Mouse (Mus musculus): ENCODE data around the gene Uqcc2.

Gene Uqcc2

DNA sequence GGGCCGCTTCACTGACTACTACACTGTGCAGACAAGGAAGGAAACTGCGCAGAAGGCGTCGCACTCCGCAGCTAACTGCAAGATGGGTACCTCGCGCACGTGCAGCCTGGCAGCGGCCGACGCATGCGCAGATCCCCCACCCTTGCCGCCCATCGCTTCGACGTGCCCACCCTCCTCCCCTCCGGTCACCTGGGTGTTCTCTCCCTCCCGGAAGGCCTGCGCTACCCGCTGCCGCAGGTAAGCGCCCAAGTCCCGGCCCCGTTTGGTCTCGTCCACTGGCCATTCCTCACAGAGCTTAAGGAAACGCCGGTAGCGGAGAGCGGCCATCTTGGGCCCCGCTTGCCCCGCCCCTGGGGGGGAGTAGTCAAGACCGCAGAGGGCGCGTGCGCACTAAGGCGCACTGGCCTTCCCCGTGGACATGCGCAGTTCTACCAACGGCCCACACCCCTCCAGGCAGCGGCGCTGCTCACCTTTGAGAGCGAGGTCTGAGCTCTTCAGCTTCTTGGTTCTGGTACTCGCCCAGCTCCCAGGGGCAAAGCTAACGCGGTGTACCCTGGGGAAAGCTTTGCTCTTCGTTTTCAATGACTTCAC, at the start of gene Uqcc2:
TSS of gene Uqcc2 (minus strand) at position 366 of the 591 bp plus-strand sequence.
- DNase-seq (ENCODE audit: low spot score), result peak; percentile 85

DNA sequence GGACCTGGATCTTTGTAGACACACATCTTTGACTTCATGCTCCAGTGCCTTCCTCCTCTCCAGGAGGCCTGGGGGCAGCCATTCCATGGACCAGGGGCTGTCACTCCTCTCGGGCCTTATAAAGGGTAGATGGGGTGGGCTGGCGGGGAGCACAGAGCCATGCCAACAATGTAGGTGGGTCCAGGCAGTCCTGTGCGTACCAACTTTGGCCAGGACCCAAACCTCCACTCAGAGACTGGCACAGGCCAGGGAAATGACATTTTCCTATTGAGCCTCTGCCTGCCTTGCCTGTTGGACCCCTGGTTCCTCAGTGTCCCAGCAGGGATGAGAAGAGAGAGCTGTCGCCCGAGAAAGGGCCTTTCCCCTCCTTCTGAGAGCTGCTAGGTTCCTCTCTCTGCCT, 48.7 kb upstream of the Uqcc2 start:
- no peak for DNase-seq (ENCODE audit: low spot score)

DNA sequence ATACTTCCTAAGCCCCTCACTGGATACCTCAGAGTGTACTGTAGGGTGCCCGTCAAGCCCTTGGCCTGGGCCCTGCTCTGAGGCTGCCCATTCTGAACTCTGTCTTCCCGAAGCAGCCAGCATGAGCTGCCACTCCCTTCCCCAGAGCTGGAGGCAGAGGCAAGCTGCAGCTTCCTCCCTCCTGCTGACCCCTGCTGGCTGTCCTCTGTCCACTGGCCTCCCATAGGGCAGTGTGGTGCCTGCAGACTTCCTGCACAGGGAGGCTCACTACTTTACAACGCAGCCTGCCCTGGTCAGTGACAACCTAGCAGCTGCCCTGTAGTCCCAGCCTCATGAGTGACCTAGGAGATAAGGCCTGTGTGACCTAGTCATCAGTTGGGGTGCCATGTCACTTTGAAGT, 48.0 kb upstream of the Uqcc2 start:
- DNase-seq (ENCODE audit: low spot score), result no peak

DNA sequence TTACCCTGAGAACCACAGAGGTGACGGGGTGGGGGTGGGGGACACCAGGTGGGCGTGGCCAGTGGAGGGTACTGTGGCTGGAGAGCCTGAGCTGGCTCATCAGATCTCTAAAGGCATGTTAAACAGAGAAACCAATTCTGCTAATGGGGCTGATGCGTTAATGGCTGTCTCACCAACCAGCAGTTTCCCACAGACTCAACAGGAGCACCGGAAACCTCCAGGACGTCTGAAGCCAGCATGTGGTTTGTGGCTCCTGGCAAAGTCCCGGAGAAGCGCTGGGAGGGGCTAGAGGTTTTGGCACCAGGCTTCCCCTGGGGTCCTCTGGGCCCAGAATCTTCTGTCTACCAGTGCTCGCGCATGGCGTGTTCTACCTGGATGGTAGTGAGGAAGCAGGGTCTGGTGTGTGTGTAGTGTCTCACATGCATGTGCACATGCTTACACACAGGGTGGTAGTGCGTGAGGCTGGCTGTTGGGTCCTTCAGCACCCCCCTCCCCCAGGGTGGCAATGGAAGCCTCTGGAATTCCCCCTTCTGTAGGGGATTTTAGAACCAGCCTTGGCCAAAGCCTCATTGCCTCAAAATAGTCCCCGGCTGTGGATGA, 46.1 kb upstream of the Uqcc2 start:
- no peak for DNase-seq (ENCODE audit: low spot score)

DNA sequence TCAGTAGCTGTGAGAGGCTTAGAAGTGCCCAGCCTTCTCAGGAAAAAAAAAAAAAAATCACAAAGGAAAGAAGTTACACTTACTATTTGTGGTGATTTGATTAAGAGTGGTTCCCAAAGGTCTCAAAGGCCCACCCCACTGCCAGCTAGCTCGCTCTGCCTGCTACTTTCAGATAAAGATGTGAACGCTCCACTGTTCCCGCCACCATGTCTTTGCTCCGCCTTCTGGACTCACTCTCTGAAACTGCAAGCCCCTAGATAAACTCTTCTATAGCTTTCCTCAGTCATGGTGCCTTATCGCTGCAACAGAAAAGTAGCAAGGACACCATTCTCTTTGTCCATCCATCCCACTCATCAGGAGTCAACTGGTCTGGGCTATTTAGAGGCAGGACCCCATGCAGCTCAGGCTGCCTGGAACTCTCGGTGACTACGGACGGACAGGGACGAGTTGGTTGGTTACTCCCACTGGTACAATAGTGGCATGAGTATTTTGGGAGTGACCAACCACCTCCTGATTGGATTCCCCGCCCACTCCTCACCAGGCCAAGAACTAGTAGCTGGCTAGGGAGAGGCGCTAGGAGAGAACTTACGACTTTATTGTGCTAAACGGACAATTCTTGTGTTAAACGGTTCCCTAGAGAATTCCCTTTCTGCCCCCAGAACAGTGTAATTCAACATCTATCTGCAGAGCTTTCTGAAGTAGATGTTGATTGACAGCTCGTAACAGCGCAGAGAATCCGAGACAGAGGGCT, 44.9 kb upstream of the Uqcc2 start:
- DNase-seq (ENCODE audit: low spot score), result no peak

DNA sequence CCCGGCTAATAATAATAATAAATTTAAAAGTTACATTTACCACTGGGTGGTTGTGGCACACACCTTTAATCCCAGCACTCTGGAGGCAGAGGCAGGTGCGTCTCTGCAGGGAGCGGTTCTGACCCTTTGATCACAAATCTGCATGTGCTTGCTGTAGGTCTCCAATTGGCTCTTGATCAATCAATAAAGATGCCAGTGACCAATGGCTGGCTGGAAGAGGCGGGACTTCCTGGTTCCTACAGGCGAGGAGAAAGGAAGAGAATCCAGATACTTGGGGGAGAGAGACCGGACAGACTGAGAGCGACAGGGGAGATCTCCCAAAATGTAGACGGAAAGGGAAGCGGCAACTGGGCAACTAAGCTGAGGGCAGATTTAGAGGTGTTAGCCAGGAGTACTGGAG, 44.3 kb upstream of the Uqcc2 start:
- no peak for DNase-seq (ENCODE audit: low spot score)

DNA sequence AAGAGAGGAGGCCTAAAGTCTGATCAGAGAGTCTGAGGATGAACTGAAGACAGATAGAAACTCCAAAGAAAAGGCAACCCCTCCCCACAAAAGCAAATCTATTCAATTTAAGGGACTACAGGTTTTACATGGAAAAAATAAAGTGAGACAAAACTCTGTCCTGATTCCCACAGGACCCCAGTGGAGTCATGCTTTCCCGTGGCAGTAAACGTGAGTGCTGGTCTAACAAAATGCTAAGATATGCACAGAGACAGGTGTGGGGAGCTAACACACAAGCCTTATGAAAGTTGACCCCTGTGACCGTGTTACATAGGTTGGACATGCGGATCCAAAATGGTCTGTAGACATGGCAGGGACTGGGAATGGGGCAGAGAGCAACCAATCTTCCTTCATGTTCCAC, 43.0 kb upstream of the Uqcc2 start:
- DNase-seq (ENCODE audit: low spot score), result no peak

DNA sequence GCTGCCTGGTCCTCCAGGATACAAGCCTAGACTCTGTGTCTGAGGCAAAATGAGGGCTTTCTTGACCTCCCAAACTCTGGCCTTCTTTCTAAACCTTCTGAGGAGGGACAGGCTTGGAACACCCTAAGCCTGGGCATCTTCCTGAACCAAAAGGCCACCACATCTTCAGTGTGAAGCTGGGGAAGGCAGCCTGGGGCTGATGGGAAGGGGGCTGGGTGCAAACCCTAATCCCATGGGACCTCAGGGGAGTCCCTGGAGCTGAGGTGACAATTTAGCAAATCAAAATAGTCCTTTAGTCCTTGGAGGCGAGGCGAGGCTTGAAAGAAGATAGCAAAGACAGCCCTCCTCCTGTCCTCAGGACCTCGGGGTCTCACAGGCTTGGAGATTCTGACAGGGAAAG, 42.6 kb upstream of the Uqcc2 start:
- DNase-seq (ENCODE audit: low spot score), result no peak

DNA sequence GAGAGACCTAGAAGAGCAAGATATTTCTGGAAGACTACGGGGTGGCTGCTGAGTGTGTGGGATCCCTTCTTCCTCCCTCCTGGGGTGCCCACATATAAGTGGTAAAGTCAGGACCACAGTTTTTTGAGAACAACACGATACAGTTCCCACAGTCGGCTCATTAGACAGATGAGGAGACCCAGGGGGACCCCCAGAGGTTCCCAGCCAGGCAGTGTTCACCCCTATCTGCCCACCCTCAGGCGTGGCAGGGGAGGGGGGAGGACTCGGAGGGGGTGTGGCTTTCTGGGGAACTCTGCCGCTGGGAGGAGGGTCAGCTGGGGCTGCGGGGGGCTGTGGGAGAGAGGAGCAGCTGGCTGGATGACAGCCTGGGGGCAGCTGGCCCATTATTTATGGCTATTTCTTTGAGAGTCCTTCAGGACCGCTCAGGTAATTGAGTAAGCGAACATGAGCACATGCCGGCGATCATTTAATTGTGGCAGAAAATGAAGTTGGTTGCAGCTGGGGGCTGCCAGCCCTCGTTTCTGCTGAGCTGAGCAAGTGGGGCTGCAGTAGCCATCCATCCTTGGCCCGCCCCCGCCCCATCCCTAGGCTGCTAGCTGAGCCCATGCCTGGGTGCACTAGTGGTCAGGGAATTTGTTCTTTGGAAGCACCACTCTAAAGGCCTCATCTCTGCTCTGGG, 41.6 kb upstream of the Uqcc2 start:
- DNase-seq (ENCODE audit: low spot score), result no peak

DNA sequence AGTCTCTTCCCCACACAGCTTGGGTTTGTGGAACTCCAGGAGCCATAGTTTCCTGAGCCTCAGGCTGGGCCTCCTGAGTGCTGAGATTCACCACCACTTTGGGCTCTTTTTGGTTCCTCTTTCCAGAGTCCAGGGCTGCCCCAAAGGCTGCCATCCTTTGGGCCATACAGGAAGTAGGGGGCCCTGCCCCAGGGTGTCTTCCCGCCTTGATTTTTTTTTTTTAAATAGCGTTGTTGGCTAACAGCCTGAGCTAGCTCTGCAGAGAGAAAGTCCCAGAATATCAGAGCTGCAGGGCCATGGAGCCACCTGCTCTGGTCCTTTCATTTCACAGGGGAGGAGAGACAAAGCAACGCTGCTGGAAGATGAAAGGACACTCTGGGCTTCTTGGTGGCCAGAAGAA, 40.0 kb upstream of the Uqcc2 start:
- DNase-seq (ENCODE audit: low spot score), result no peak

DNA sequence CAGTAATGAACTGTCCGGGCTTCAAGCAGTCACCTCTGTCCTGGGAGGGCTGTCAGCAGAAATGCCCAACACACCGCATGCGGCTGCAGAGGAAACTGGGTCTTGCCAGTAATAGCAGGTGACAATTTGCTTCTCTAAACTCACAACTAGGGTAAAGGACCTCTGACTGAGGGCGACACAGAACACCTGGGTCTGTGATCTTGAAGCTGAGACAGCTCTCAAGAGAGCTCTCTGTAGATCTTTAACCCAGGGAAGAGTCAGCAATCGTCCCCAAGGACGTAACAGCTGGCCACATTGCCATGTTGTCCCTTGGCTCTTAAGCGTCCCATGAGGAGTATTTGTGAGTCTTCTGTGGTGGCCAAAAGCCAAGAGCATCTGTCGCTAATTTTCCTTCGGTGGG, 38.7 kb upstream of the Uqcc2 start:
- no peak for DNase-seq (ENCODE audit: low spot score)

DNA sequence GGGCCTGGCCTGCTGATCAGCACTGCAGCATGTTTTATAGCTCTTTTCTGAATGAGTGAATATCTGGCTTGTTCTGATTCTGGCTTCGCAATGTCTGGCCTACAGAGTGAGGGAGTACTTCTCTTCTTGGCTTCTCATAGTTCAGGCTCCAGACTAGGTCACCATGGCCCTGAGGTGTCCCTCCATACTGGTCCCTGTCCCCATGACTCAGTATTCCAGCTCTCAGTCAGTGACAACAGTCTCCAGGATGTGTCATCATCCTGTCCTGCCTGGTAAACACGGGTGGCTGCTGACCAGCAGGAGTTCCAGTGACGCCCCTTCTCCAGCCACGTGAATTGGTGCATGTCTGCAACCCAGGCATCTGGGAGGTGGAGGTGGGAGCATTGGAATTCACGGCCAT, 37.4 kb upstream of the Uqcc2 start:
- no peak for DNase-seq (ENCODE audit: low spot score)

DNA sequence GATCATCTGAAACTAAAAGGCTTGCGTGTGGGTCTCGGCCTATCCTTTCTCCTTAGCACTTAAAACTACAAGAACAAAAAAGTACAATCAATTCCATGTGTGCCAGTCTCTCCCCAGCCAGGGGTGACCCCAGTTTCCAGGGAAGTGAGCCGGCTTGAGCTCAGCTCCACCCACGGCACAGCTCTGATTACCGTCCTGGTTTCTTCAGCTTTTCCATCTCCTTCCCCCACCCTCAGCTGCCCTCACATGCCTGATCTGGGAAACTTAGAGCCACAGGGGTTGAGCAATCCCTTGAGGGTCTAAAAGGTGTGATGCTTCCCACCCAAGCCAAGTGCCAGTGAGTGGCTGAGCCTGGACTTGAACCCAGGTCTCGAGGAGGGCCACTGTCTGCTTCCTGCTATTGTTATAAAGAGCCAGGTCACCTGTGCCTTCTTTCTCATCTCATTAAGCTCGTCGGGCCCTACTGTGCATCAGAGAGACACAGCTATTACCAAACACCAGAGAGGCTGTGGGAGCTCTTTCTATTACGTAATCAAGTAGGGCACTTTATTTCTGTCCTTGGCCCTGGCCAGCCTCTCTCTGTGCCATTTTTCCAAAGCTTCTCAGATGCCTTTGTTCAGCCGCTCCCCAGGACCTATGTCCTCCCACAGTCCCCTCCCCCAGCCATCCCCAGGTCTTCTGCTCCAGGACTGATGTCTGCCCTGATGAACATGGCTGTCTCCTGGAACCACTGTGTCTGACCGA, 36.4 kb upstream of the Uqcc2 start:
- no peak for DNase-seq (ENCODE audit: low spot score)

DNA sequence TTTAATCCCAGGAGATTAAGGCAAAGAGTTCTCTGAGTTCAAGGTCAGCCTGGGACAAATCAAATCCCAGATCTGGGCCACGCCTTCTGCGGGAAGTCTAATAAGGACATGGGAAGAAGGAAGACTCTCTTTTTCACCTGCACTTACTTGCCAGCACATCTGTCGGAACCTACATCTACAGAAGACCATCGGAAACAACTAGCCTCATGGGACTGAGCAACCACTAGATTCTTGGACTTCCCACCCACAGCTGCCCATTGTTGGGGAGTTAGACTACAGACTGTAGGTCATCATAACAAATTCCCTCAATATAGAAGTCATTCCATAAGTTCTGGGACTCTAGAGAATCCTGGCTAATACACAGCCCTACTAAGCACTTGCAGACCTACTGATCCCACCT, 34.9 kb upstream of the Uqcc2 start:
- no peak for DNase-seq (ENCODE audit: low spot score)

DNA sequence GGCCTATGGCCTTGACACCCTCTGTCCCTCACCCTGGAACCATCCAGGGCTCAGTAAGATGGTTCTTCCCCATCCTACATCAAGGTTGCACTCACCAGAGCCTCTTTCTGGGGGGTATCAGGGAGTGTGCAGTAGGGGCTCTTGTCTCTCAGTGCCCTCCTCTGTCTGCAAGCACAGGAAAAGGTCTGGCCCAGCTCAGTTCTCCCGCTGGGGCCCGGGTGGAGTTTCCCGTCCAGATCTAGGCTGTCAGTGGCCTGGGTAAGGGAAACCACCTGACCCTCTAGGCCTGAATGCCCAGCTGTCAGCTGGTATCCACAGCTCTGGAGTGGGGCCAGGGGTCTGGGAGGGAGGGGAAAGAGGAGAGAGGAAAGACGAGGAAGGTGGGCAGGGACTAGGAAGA, 33.8 kb upstream of the Uqcc2 start, which contains the start of gene Ip6k3:
TSS of gene Ip6k3 (minus strand) at position 251 of the 400 bp plus-strand sequence.
- DNase-seq (ENCODE audit: low spot score), result no peak

DNA sequence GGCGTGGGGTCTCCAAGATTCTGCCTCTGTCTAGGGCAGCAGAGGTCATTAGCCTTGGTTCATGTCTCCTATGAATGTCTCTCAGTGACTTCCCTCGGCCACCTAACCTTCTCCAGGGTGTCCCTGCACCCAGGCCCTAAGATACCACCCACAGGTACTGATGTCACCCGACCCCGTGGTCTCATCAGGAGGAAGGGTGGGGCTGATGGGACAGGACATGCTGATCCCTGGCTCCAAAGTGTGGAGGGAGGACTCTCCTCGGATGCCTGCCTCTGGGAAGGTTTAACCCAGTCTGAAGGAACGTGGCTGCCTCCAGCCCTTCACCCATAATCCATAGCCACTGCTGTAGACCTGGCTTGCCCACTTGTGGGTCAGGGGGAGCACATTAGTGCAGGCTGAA, 33.2 kb upstream of the Uqcc2 start:
- DNase-seq (ENCODE audit: low spot score), result no peak

DNA sequence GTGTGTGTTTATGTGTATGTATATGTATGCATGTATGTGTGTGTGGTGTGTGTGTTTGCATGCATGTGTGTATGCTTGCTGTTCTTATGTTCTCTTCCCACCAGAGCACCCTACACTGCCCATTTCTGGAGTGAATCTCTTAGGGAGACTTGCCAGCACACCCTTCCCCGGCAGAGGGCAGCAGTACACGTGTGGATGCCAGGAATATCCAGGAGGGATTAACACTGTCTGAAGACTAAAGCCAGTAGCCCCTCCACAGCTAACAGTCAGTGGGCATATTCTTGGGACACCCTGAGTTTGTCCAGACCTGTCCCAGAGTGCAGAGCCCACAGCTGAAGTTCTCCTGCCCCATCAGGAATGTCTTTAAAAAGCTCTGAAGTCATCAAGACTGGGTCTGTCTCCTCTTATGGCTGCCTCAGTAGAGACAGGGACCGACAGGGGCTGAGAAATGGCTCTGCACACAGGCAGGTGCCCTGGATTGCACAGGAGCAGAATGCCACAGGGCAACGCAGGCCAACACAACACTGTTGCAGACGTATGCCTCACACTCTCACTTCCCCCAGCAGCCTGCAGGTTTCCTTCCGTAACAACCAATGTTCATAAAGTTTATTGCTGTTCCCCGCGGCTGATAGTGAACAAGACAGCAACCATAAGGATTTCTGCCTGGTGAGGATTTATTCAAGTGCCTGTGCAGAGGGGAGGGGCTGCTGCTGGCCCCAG, 31.5 kb upstream of the Uqcc2 start:
- DNase-seq (ENCODE audit: low spot score), result no peak

DNA sequence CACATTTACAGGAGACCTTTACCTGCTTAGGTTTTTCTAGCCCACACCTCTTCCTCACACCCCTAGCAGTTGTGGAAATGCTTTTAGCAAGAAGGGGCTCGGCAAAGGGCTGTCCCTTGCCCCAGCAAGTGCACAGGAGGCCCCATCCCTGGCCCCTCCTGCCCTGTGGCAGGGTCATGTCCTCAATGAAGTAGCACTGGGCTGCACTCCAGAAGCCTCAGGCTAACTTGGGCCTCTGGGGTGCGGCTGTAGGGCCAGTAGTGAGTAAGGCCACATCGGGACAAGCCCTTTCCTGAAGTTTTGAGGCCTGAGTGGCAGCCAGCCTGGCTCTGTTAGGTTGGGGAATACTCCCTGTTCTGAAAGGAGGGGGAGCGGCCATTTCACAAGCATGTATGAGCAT, 27.2 kb upstream of the Uqcc2 start:
- no peak for DNase-seq (ENCODE audit: low spot score)

DNA sequence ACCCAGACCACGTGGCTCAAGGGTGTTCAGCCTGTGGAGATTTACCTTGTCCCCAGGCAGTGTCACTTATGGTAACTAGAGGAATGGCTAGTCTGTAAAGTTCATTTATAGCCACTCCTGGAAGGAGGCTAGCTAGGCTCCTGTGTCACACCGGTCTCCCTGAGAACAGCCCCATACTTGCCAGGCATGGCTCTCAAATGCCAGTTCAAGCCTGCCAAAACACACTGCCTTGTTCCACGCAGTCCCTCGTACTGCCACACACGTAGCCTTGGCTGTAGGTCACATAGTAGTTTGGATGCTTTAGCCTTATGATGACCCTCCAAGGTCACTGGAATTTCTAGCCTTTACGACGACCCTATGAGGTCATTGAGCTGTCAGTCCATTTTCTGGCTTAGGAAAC, 25.5 kb upstream of the Uqcc2 start:
- no peak for DNase-seq (ENCODE audit: low spot score)

DNA sequence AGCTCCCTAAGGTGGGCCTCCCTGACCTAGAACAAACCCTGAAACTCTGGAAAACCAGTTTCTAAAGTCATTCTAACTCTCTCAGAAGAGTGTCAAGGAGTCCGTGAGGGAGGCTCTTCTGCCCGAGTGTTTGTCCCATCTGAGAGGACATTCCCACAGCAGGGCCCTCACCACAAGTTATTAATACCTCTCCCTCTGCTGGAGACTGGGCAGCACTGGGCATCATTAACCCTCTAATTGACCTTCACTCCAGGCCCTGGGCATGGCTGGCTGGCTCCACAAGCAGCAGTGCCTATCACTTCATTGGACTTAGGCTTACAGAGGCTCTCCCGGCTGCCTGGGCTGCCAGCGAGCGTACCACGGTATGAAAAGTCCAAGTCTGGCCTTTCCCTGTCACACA, 24.7 kb upstream of the Uqcc2 start:
- DNase-seq (ENCODE audit: low spot score), result no peak

DNA sequence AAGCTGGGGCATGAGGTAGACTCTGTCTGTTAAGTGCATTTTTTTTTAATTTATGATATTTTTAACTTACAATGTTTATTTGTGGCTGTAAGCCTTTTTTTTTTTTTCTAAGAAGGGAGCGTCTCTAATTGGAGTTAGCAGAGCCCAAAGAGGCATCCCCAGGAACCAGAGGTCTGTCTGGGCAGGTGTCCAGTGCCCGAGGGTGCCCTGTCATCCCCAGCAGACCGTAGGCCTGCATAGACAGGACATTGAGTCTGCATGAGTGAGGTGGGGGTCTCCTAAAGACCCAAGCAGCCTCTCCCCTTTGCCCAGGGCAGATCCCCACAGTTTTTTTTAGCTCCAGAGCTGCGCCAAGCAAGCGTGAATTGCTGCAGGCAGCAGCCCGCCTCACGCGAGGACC, 22.0 kb upstream of the Uqcc2 start:
- DNase-seq (ENCODE audit: low spot score), result no peak

DNA sequence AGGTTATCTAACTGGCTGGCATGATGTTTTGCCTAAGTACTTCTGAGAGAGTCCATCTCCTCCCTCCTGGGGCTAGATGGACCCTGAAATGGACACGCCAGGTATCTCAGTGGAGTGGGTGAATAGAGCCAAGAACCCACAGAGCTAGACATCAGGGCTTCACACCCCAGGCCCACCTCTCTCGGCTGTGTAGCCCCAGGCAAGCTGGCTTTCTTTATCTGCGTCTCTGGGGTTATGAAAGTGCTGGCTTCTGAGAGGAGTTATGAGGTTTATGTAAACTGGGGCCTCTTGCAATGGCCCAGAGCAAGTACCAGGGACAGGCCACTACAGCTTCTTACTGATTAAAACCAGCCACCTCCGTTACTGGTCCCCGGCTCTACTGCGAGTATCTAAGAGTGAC, 21.2 kb upstream of the Uqcc2 start:
- DNase-seq (ENCODE audit: low spot score), result no peak
